Mouse (Mus musculus): ENCODE measurements around the gene Lrrc4c.

Gene Lrrc4c

DNA sequence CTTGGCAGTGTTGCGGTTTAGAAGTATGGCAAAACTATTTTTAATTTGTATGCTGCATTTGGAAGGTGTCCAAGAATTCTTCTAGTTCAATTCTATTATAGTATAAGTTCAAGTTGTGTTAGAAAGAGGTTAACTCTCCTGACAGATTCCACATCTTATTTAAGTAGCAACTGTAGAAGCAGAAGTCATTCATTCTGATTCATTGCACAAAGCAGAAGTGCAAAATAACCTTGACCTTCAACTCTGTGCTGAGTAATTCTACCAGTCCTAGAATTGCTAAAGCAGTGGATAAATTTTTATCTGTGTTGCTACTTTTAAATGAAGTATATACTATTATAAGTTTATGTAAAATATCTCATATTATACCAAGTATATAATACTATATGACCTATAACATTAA lies 916.1 kb downstream of the Lrrc4c start:
- no peak for DNase-seq (ENCODE audit: low spot score in 2 of 2)

DNA sequence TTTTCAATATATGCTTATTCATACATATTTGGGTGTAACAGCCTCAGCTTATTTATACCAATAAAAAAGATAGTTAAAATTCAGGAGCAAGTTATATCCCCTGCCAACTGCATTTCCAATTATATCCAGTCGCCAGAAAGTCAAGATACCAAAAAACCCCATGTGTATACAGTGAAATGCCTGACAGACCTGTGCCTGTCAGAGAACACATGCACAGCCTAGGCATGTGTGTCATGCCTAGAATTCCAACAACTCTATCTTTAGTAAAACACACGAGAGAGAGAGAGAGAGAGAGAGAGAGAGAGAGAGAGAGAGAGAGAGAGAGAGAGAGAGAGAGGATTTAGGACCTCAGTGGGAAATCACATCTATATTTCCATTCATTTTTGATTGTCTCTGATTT lies 956.7 kb downstream of the Lrrc4c start:
- DNase-seq (ENCODE audit: low spot score in 2 of 2), result no peak

GRCm38 (mm10) chr2:97284986-97285385 lies 967.0 kb downstream of the Lrrc4c start:
- no peak for DNase-seq (ENCODE audit: low spot score in 2 of 2)

- no peak for DNase-seq (ENCODE audit: low spot score in 2 of 2)
Observed at GRCm38 (mm10) chr2:97294216-97294615, 976.2 kb downstream of the Lrrc4c start.

GRCm38 (mm10) chr2:97299704-97300103 lies 981.7 kb downstream of the Lrrc4c start:
- DNase-seq (ENCODE audit: low spot score in 2 of 2), result no peak

- no peak for DNase-seq (ENCODE audit: low spot score in 2 of 2)
Observed at GRCm38 (mm10) chr2:97318008-97318407, 1000.0 kb downstream of the Lrrc4c start.

DNA sequence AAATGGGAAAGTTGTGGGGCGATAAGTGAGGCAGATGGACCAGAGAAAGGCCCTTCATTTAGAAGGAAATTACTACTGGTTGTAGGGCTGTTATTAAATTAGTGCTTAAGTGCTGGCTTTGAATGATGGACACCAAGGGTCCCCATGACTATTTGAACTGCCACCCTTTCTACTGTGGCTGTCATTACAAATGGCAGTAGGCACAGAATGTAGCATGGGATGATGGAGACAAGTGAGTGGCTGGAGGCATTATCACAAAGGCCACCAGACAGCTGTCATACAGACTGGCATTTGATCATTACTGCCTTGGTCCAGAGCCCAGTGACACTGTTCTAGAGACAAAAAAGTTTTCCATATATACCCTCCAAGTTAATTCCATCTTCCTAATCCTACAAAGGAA lies 1000.6 kb downstream of the Lrrc4c start:
- DNase-seq (ENCODE audit: low spot score in 2 of 2), result no peak

- no peak for DNase-seq (ENCODE audit: low spot score in 2 of 2)
Observed at GRCm38 (mm10) chr2:97332084-97332682, 1014.2 kb downstream of the Lrrc4c start.

DNA sequence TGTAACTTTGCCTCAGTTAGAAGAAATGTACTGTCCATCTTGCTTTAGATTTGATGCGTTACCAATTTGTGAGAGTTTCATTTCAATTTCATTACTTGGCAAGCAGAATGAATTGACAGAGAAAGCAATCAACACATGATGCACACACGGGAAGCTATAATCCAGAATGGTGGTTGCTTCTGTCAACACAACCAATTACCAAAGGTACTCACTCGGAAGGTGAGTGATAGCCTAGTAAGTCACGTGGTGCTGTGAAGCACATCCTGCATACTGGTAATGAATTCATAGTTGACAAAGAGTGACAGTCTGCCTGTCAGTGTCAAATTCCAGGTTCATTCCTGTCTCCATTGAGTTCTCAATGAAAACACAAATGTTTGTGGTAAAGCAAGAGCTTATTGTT lies 1021.7 kb downstream of the Lrrc4c start:
- DNase-seq (ENCODE audit: low spot score in 2 of 2), result no peak

- DNase-seq (ENCODE audit: low spot score in 2 of 2), result no peak
Observed at GRCm38 (mm10) chr2:97361235-97361634, 1043.3 kb downstream of the Lrrc4c start.

DNA sequence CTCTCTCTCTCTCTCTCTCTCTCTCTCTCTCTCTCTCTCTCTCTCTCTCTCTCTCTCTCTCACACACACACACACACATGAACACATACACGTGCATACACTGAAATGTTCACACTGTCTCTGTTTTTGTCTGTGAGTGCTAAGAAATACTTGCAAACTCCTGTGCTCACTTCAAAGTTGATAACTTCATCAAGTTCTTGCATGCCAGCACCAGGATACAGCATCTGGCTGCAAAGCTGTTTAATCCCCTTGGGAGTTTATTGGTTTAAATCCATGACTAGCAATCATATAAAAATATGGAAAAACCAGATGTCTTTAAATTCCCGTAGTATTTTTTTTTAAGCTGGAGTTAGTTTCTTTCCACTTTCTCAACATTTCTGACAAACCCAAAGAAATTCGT lies 1052.0 kb downstream of the Lrrc4c start:
- DNase-seq (ENCODE audit: low spot score in 2 of 2), result no peak

DNA sequence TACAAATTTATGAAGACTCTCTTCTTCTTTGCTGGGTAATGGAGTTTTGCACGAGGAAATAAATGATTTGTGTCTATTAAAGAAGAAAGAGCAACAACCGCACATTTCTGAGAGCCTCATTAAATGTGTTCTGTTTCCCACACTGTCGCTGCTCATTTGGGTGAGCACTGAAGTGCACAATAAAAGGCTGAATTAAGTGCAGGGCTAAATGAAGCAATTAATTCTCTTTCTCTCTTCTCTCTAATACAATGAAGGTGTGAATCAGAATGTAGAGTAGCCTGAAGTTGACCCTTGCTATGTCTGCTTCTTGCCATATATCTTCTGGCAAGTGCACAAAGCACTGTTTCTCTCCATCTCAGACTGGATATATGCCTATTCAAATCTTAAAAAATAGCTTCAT lies 1073.5 kb downstream of the Lrrc4c start:
- DNase-seq (ENCODE audit: low spot score in 2 of 2), result no peak

DNA sequence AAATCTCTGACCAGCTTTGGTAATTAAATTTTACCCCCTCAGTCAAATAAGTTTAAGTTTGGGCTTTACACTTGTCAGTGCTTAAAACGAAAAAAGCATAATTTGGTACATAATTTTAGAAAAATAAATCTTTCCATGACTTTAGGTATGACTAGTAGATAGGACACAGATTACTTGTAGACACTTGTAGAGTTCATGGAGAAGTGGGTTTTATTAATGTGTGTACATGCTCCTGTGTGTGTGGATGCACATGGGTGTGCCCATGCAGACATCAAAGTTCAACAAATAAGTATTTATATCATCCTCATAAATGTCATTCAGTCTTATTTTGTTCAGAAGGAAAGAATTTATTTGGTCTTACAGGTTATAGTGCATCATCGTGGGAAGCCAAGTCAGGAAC lies 1073.9 kb downstream of the Lrrc4c start:
- no peak for DNase-seq (ENCODE audit: low spot score in 2 of 2)

- no peak for DNase-seq (ENCODE audit: low spot score in 2 of 2)
Observed at GRCm38 (mm10) chr2:97413066-97413465, 1095.1 kb downstream of the Lrrc4c start.

GRCm38 (mm10) chr2:97414416-97415362 lies 1096.7 kb downstream of the Lrrc4c start:
- DNase-seq (ENCODE audit: low spot score in 2 of 2), result no peak

DNA sequence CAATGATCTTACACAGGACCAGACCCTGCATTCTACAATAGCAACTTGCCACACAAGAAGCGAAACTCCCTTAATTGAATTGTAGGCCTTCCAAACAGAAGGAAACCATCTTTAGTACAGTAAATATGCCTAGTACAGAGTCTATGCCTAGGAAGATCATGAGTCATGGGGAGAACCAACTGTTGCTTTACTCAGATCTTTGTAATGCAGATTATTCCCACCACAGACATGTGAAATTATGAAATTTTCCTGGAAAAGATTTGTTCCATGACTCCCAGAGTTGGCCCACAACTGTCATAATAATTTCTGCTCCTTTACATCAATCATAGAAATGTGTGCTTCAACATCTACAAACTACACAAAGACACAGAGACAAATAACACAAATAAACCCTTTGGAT lies 1116.2 kb downstream of the Lrrc4c start:
- no peak for DNase-seq (ENCODE audit: low spot score in 2 of 2)

GRCm38 (mm10) chr2:97435616-97436015 lies 1117.6 kb downstream of the Lrrc4c start:
- DNase-seq (ENCODE audit: low spot score in 2 of 2), result no peak

GRCm38 (mm10) chr2:97437767-97438166 lies 1119.8 kb downstream of the Lrrc4c start:
- no peak for DNase-seq (ENCODE audit: low spot score in 2 of 2)

GRCm38 (mm10) chr2:97463573-97463972 lies 1145.6 kb downstream of the Lrrc4c start:
- no peak for DNase-seq (ENCODE audit: low spot score in 2 of 2)

DNA sequence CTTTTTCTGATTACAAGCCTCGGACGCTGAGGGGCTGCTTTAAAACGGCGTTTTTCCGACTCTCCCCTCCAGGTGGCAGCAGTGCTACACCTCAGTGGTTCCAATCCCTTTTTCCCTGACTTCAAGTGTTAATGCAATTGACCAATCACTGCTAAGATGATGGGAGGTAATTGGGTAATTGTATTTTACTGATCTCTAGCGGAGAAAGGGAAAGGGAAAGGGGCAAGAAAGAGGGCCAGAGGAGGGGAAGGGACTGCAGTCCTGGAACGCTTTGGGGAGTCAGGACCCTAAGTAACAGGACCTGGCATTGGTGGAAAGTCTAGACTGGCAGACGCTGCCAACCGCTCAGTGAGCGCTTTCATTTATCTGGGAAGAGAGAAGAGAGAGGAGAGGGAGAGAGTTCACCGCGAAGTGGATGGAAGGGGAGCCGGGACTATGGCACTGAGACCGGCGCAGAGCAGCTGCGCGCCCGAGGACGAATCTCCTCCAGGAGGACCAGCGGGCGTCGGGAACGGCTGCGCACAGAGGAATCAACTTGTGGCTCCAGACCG lies 1148.3 kb downstream of the Lrrc4c start:
- peak; percentile 19 to 64 for DNase-seq (ENCODE audit: low spot score in 2 of 2)

- DNase-seq (ENCODE audit: low spot score in 2 of 2), result no peak
Observed at GRCm38 (mm10) chr2:97467031-97467549, 1149.1 kb downstream of the Lrrc4c start.

DNA sequence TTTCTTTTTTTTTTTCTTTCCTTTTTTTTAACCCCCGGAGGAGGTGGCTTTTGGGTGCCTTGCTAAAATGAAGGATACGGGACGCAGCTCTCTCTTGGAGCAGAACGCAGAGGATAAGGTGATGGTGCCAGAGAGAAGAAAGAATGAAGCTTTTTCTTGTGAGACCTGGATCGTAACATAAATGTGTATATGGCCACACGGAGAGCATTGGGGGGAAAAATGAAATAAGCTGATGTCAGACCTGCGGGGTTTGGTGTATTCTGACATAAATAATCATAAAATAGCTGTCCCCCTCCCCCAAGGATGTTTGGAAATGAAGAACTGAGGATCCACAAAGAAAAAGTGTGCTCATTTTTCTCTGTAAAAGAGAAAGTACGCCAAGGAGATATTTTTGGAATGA lies 1149.7 kb downstream of the Lrrc4c start:
- no peak for DNase-seq (ENCODE audit: low spot score in 2 of 2)

DNA sequence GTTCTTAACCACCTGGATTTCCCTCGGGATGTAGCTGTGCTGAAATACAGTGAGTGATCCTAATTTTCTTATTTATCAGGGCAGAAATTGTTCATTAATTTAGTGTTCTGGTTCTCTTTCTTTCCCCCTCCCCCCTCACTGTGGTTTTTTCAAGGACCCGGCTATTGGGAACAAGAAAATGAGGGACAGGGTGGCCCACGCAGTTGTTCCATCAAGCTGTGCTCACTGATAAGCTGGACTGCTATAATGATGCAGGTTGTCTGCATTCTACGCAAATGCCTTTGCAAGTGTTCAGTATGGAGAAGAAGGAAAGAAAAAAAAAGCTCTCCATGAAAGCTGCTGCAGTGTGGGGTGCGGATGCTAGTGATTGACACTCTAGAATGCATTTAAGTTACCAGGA lies 1150.4 kb downstream of the Lrrc4c start:
- no peak for DNase-seq (ENCODE audit: low spot score in 2 of 2)

Data from spleen, postnatal 4 days (tissue).